8 mouse cellular contexts compared by ENCODE assay signal in the genomic region with DNA sequence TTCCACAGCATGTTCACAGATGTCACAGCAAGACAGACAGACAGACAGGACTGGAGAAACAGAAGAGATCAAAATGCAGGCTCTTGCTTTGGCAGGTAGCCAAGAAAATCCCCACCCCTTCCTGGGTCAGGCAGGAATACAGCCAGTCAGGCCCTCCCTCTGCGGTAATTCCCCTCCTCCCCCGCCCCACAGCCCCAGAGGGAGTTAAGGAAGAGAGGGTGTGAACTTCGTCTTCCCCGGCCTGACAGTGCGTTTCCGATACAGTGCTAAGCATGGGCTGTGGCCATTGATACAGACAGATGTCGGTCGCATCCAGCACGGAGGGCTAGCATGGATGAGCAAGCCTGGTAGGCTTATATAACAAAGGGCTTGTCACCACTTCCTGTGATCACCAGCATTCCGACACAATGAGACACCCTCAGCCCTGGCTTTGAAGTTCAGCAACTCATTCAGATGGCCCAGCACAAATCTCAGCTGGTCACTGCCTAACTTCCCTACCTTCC. TPM values are rescaled to one million over a fixed set of nuclear protein-coding genes. Genes with fewer than 3 reads are reported as not detected.
DNase-seq lines count a peak whose midpoint lies in the region; ATAC-seq and TF ChIP-seq lines count a peak whose summit lies in the region.

No protein-coding gene starts in this region.

- peak; percentile 67 for ATAC-seq in forebrain, embryonic 13.5 days
- ATAC-seq in hindbrain, embryonic 15.5 days (ENCODE audit: low FRiP score, low read depth) = peak; percentile 24; the same call in 1 of the 2 replicates
- peak; percentile 58 for ATAC-seq in liver, embryonic 11.5 days (replicated peaks; ENCODE audit: low FRiP score)
- ATAC-seq in midbrain, postnatal 0 days (ENCODE audit: low FRiP score) = no peak
- ATAC-seq in cerebellum, adult (ENCODE audit: insufficient number of reproducible peaks, low FRiP score, low TSS enrichment) = no peak

- no peak for TF ChIP-seq CTCF in C2C12 (IDR thresholded peaks at IDR 0.05; ENCODE audit: control insufficient read depth, insufficient read depth, insufficient read length)
- TF ChIP-seq CTCF in midbrain, postnatal 0 days (IDR thresholded peaks at IDR 0.05) = no peak

- DNase-seq in R1 (ENCODE audit: low read depth, low spot score) = peak; percentile 96
- DNase-seq in liver, embryonic 11.5 days (ENCODE audit: low spot score) = peak; percentile 74
- DNase-seq in midbrain, postnatal 0 days (ENCODE audit: low spot score) = no peak
- DNase-seq in cerebellum, adult 18-20 months = no peak

- no peak overlapping the region for H3K4me3 ChIP-seq in C2C12 (ENCODE audit: insufficient read depth, poor library complexity, severe bottlenecking)
- peak overlapping the region; percentile 5; the same call in 1 of the 2 replicates for H3K4me3 ChIP-seq in forebrain, embryonic 13.5 days
- no peak overlapping the region for H3K4me3 ChIP-seq in hindbrain, embryonic 15.5 days
- H3K4me3 ChIP-seq in liver, embryonic 11.5 days (ENCODE audit: low read depth, low read length) = no peak overlapping the region
- H3K4me3 ChIP-seq in midbrain, postnatal 0 days (ENCODE audit: low read depth, low read length) = no peak overlapping the region

- H3K9ac ChIP-seq in forebrain, embryonic 13.5 days = peak overlapping the region; percentile 35; the same call in 1 of the 2 replicates
- no peak overlapping the region for H3K9ac ChIP-seq in hindbrain, embryonic 15.5 days
- no peak overlapping the region for H3K9ac ChIP-seq in liver, embryonic 11.5 days (ENCODE audit: low read depth, low read length)
- H3K9ac ChIP-seq in midbrain, postnatal 0 days (replicated peaks; ENCODE audit: low read length, poor library complexity, severe bottlenecking) = 0 out of 2 replicates have a peak overlapping the region, but pooled peaks have one; percentile 3

- no peaks in the 10 kb centered on the region for H3K9me3 ChIP-seq in forebrain, embryonic 13.5 days (replicated peaks)
- no peaks in the 10 kb centered on the region for H3K9me3 ChIP-seq in hindbrain, embryonic 15.5 days
- no peaks in the 10 kb centered on the region for H3K9me3 ChIP-seq in liver, embryonic 11.5 days (ENCODE audit: control insufficient read depth, low read length)
- H3K9me3 ChIP-seq in midbrain, postnatal 0 days (ENCODE audit: low read length) = no peaks in the 10 kb centered on the region

- H3K36me3 ChIP-seq in C2C12 (ENCODE audit: control insufficient read depth, insufficient read depth) = no peaks in the 10 kb centered on the region
- H3K36me3 ChIP-seq in forebrain, embryonic 13.5 days (ENCODE audit: poor library complexity, severe bottlenecking) = no peaks in the 10 kb centered on the region
- no peaks in the 10 kb centered on the region for H3K36me3 ChIP-seq in hindbrain, embryonic 15.5 days
- H3K36me3 ChIP-seq in liver, embryonic 11.5 days (ENCODE audit: control insufficient read depth, insufficient read depth, low read length) = no peaks in the 10 kb centered on the region
- no peaks in the 10 kb centered on the region for H3K36me3 ChIP-seq in midbrain, postnatal 0 days (ENCODE audit: insufficient read depth, low read length)

- H3K27me3 ChIP-seq in C2C12 (ENCODE audit: control insufficient read depth, insufficient read depth, insufficient read length) = no peaks in the 10 kb centered on the region
- H3K27me3 ChIP-seq in forebrain, embryonic 13.5 days = no peaks in the 10 kb centered on the region; the same call in 1 of the 2 replicates
- H3K27me3 ChIP-seq in hindbrain, embryonic 15.5 days = no peaks in the 10 kb centered on the region
- no peaks in the 10 kb centered on the region; the same call in 1 of the 2 replicates for H3K27me3 ChIP-seq in liver, embryonic 11.5 days (replicated peaks; ENCODE audit: control insufficient read depth, insufficient read depth, low read length)
- no peaks in the 10 kb centered on the region for H3K27me3 ChIP-seq in midbrain, postnatal 0 days (ENCODE audit: insufficient read depth, low read length)

- 2% methylated on average over 10 of the region's 10 CpGs for WGBS in forebrain, embryonic 13.5 days
- WGBS in hindbrain, embryonic 15.5 days = 5% methylated on average over 10 of the region's 10 CpGs
- 5% methylated on average over 10 of the region's 10 CpGs for WGBS in liver, embryonic 11.5 days
- WGBS in midbrain, postnatal 0 days = 7% methylated on average over 10 of the region's 10 CpGs

- H3K79me3 ChIP-seq in C2C12 (ENCODE audit: low read depth) = peaks cover 77% of the 10 kb centered on the region

- peak overlapping the region; percentile 62 for H3K27ac ChIP-seq in forebrain, embryonic 13.5 days
- H3K27ac ChIP-seq in hindbrain, embryonic 15.5 days (replicated peaks) = peak overlapping the region; percentile 36; the same call in 1 of the 2 replicates
- peak overlapping the region; percentile 52; the same call in 1 of the 2 replicates for H3K27ac ChIP-seq in liver, embryonic 11.5 days (ENCODE audit: low read depth, low read length)
- H3K27ac ChIP-seq in midbrain, postnatal 0 days (ENCODE audit: low read depth, low read length) = no peak overlapping the region

- peak overlapping the region; percentile 38 for H3K4me2 ChIP-seq in forebrain, embryonic 13.5 days
- H3K4me2 ChIP-seq in hindbrain, embryonic 15.5 days = peak overlapping the region; percentile 36
- H3K4me2 ChIP-seq in liver, embryonic 11.5 days = peak overlapping the region; percentile 46
- H3K4me2 ChIP-seq in midbrain, postnatal 0 days (ENCODE audit: low read depth, low read length, poor library complexity, severe bottlenecking) = 0 out of 2 replicates have a peak overlapping the region, but pooled peaks have one; percentile 20

- peak overlapping the region; percentile 44 for H3ac ChIP-seq in C2C12 (ENCODE audit: control insufficient read depth, insufficient read length, low read depth)

- H3K4me1 ChIP-seq in forebrain, embryonic 13.5 days = peaks cover 71% of the 10 kb centered on the region
- peaks cover 36% of the 10 kb centered on the region for H3K4me1 ChIP-seq in hindbrain, embryonic 15.5 days (replicated peaks)
- peaks cover 57% of the 10 kb centered on the region for H3K4me1 ChIP-seq in liver, embryonic 11.5 days (replicated peaks; ENCODE audit: control insufficient read depth, insufficient read depth, low read length)
- peaks cover 8% of the 10 kb centered on the region; the same call in 1 of the 2 replicates for H3K4me1 ChIP-seq in midbrain, postnatal 0 days (ENCODE audit: insufficient read depth, low read length)

- peaks cover 94% of the 10 kb centered on the region for H3K79me2 ChIP-seq in C2C12 (ENCODE audit: control insufficient read depth, insufficient read depth)

TF ChIP-seq in C2C12, 6 proteins besides CTCF, POLR2A, EP300 and RAD21:
- TF ChIP-seq USF1 (IDR thresholded peaks at IDR 0.05; ENCODE audit: low read depth) = no peak
- peak; percentile 69 for TF ChIP-seq FOSL1 (IDR thresholded peaks at IDR 0.05; ENCODE audit: insufficient read depth, low read length, poor library complexity, severe bottlenecking)
- TF ChIP-seq MAX (IDR thresholded peaks at IDR 0.05) = peak; percentile 28
- TF ChIP-seq CEBPB (IDR thresholded peaks at IDR 0.05; ENCODE audit: low read depth) = peak; percentile 2
- TF ChIP-seq MYOD1 (IDR thresholded peaks at IDR 0.05; ENCODE audit: control insufficient read depth, insufficient read length, low read depth) = peak; percentile 44
TF ChIP-seq in C2C12: peak in this region for 4.

RNA-seq across cellular contexts. Expression of gene Shb, which starts 18.4 kb away (rescaled TPM):
- polyA plus RNA-seq in C2C12 (2012; fragmentation: generic; extraction: Trizol) = 35.1 TPM
- polyA plus RNA-seq in forebrain, embryonic 13.5 days (2015; fragmentation: Nextera tagmentation; extraction: Ambion mirVana) = 6.5 and 7.2 TPM in 2 replicates
- 5.4 and 7.2 TPM in 2 replicates for polyA plus RNA-seq in hindbrain, embryonic 15.5 days (2015; fragmentation: Nextera tagmentation; extraction: Ambion mirVana)
- polyA plus RNA-seq in liver, embryonic 11.5 days (2014; fragmentation: Nextera tagmentation; extraction: Ambion mirVana) = 6.1 and 6.2 TPM in 2 replicates
- 18.1 and 21.9 TPM in 2 replicates for total RNA-seq in midbrain, postnatal 0 days (2014; rRNA removed)
- polyA plus RNA-seq in midbrain, postnatal 0 days (2015; fragmentation: Nextera tagmentation; extraction: Ambion mirVana) = 5.2 and 5.8 TPM in 2 replicates

Comparison
In these comparisons a context has a peak if more than half of its experiments do, and no peak if none do; other contexts are left out.
1. DNase-seq: peak in R1 (single experiment) and liver, embryonic 11.5 days (single experiment); none in midbrain, postnatal 0 days (single experiment) and cerebellum, adult 18-20 months (0 of 2).
2. ATAC-seq: peak in forebrain, embryonic 13.5 days (single experiment), hindbrain, embryonic 15.5 days (single experiment) and liver, embryonic 11.5 days (single experiment); none in midbrain, postnatal 0 days (single experiment) and cerebellum, adult (single experiment).
3. H3K9ac ChIP-seq: peak in forebrain, embryonic 13.5 days (single experiment) and midbrain, postnatal 0 days (single experiment); none in hindbrain, embryonic 15.5 days (single experiment) and liver, embryonic 11.5 days (single experiment).
4. Peak in every context shown above with its lines, with median percentiles within 50 percentile points of each other: H3K4me2 ChIP-seq.